Mouse (Mus musculus) liver, postnatal 0 days (tissue): Measurements from ENCODE around the gene Acss1.

ENCODE experiments used
- CTCF ChIP-seq: sonication (generic); IDR thresholded peaks from 2 replicates; pipeline ENCODE4 v1.5.1; 2016; ENCODE audit warnings: antibody characterized with exemption, low read depth
- EP300 ChIP-seq: IDR thresholded peaks from 2 replicates; pipeline ENCODE4 v1.6.1; 2016; ENCODE audit warnings: antibody characterized with exemption, low read depth, mild to moderate bottlenecking

DNA sequence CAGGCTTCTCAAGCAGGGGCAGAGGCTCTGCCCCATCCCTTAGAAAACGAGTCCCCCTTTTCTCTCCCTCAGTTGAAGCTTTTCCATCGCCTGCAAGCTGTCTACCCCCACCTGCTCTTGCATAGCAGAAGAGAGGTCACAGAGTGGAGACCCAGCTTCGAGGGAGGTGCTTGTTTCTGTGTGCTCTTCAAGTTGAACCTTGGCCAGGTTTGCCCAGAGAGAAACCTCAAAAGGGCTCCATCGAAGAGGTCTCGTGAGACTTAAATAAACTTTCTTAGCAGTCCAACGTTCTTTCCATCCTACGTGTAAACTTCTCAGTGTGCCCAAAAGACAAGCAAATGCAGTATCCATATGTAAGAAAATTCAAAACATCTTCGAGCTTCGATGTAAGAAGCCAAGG is 16.9 kb downstream of the Acss1 start:
- no peak for TF ChIP-seq CTCF
- TF ChIP-seq EP300, result no peak
